Mouse (Mus musculus) embryonic fibroblast, embryonic 13.5 days (primary cell): Measurements from ENCODE around the gene Vmn1r170.
"Not testable (repeated sequence)": the region's sequence is repeated elsewhere in the genome, so short reads cannot be mapped to it uniquely, and the experiment has no call there.

Experiments
- CTCF ChIP-seq: IDR thresholded peaks from 2 replicates; pipeline ENCODE4 v1.5.1; 2011; ENCODE audit warnings: mild to moderate bottlenecking, control low read depth, low read length, moderate library complexity, borderline replicate concordance; ENCODE audit not compliant: insufficient read depth
- POLR2A ChIP-seq: IDR thresholded peaks from 2 replicates; pipeline ENCODE4 v1.6.1; 2011; ENCODE audit warnings: low read depth, mild to moderate bottlenecking, control low read depth, low read length, moderate library complexity

DNA sequence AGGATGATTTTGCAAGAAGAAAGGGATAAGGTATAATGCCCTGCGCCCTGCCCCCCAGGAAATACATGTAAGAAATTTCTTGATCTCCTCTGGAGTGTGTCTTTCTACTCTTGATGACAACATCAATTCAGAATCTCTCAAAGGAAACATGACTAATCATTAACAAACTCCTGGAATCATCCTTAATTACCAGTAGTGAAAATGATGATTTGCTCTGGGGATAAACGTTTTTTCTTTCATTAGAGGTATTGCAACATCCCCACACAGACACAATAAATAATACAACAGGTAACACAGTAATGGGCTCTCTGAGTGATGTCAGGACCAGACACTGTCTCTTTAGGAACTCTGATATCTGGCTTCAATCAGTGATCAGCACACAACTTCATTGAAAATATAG is 30.7 kb upstream of the Vmn1r170 start, which contains the start of gene Vmn1r169:
- not testable (repeated sequence) for TF ChIP-seq POLR2A, CTCF
